Mouse (Mus musculus): ENCODE results near the gene Prdm11. TPM values are rescaled to one million over a fixed set of nuclear protein-coding genes. Genes with fewer than 3 reads are reported as not detected.

Gene Prdm11
- polyA plus RNA-seq, 1 experiment from 2014 or later, result 5.5 TPM

- Histone ChIP-seq H3K9me3 (ENCODE audit: control insufficient read depth, low read length) (no peaks in the 10 kb centered on the region), H3K4me1 (replicated peaks; ENCODE audit: control insufficient read depth, insufficient read depth, low read length) (peaks cover 18% of the 10 kb centered on the region), H3K4me2 (ENCODE audit: low read depth, low read length) (no peak overlapping the region), H3K36me3 (ENCODE audit: control insufficient read depth, insufficient read depth, low read length) (no peaks in the 10 kb centered on the region; the same call in 1 of the 2 replicates), H3K4me3 (ENCODE audit: low read length) (no peak overlapping the region), H3K9ac (ENCODE audit: low read length) (no peak overlapping the region), H3K27me3 (ENCODE audit: control insufficient read depth, insufficient read depth, low read depth, low read length) (no peaks in the 10 kb centered on the region), H3K27ac (ENCODE audit: low read length) (no peak overlapping the region)
- WGBS, result 63% methylated on average over 5 of the region's 5 CpGs
- ATAC-seq (ENCODE audit: low read depth), result no peak
These were observed 27.1 kb downstream of the Prdm11 start for GRCm38 (mm10) chr2:93018854-93019253.

- Histone ChIP-seq H3K27ac (ENCODE audit: low read length) (no peak overlapping the region), H3K4me1 (replicated peaks; ENCODE audit: control insufficient read depth, insufficient read depth, low read length) (peaks cover 22% of the 10 kb centered on the region), H3K9me3 (ENCODE audit: control insufficient read depth, low read length) (no peaks in the 10 kb centered on the region), H3K36me3 (ENCODE audit: control insufficient read depth, insufficient read depth, low read length) (0 out of 2 replicates have a peak, but pooled peaks cover 1% of the 10 kb centered on the region), H3K27me3 (ENCODE audit: control insufficient read depth, insufficient read depth, low read depth, low read length) (no peaks in the 10 kb centered on the region), H3K4me3 (ENCODE audit: low read length) (no peak overlapping the region), H3K4me2 (ENCODE audit: low read depth, low read length) (no peak overlapping the region), H3K9ac (ENCODE audit: low read length) (no peak overlapping the region)
- no peak for ATAC-seq (ENCODE audit: low read depth)
- 81% methylated on average over 8 of the region's 8 CpGs for WGBS
These were observed 28.8 kb downstream of the Prdm11 start for GRCm38 (mm10) chr2:93017151-93017550.

GRCm38 (mm10) chr2:93015041-93015440, 30.9 kb downstream of the Prdm11 start:
- H3K4me3 ChIP-seq (ENCODE audit: low read length), result peak overlapping the region; percentile 61
- H3K36me3 ChIP-seq (ENCODE audit: control insufficient read depth, insufficient read depth, low read length), result peaks cover 3% of the 10 kb centered on the region; the same call in 1 of the 2 replicates
- H3K4me1 ChIP-seq (replicated peaks; ENCODE audit: control insufficient read depth, insufficient read depth, low read length), result peaks cover 22% of the 10 kb centered on the region
- peak overlapping the region; percentile 79 for H3K9ac ChIP-seq (ENCODE audit: low read length)
- H3K27ac ChIP-seq (ENCODE audit: low read length), result peak overlapping the region; percentile 95
- WGBS, result 2% methylated on average over 36 of the region's 40 CpGs
- H3K27me3 ChIP-seq (ENCODE audit: control insufficient read depth, insufficient read depth, low read depth, low read length), result no peaks in the 10 kb centered on the region
- peak; percentile 32 for ATAC-seq (ENCODE audit: low read depth)
- no peaks in the 10 kb centered on the region for H3K9me3 ChIP-seq (ENCODE audit: control insufficient read depth, low read length)
- peak overlapping the region; percentile 96 for H3K4me2 ChIP-seq (ENCODE audit: low read depth, low read length)

- peaks cover 22% of the 10 kb centered on the region for H3K4me1 ChIP-seq (replicated peaks; ENCODE audit: control insufficient read depth, insufficient read depth, low read length)
- H3K27me3 ChIP-seq (ENCODE audit: control insufficient read depth, insufficient read depth, low read depth, low read length), result no peaks in the 10 kb centered on the region
- peak overlapping the region; percentile 79 for H3K9ac ChIP-seq (ENCODE audit: low read length)
- H3K4me3 ChIP-seq (ENCODE audit: low read length), result peak overlapping the region; percentile 61
- no peaks in the 10 kb centered on the region for H3K9me3 ChIP-seq (ENCODE audit: control insufficient read depth, low read length)
- peaks cover 4% of the 10 kb centered on the region; the same call in 1 of the 2 replicates for H3K36me3 ChIP-seq (ENCODE audit: control insufficient read depth, insufficient read depth, low read length)
- H3K4me2 ChIP-seq (ENCODE audit: low read depth, low read length), result peak overlapping the region; percentile 96
- peak overlapping the region; percentile 95 for H3K27ac ChIP-seq (ENCODE audit: low read length)
- 3% methylated on average over 41 of the region's 50 CpGs for WGBS
- ATAC-seq (ENCODE audit: low read depth), result peak; percentile 88
These were observed 31.7 kb downstream of the Prdm11 start for GRCm38 (mm10) chr2:93014093-93014937.

GRCm38 (mm10) chr2:93013415-93014092, 32.4 kb downstream of the Prdm11 start:
- Histone ChIP-seq H3K27ac (ENCODE audit: low read length) (peak overlapping the region; percentile 95), H3K4me3 (ENCODE audit: low read length) (peak overlapping the region; percentile 61), H3K27me3 (ENCODE audit: control insufficient read depth, insufficient read depth, low read depth, low read length) (no peaks in the 10 kb centered on the region), H3K36me3 (ENCODE audit: control insufficient read depth, insufficient read depth, low read length) (peaks cover 9% of the 10 kb centered on the region; the same call in 1 of the 2 replicates), H3K9ac (ENCODE audit: low read length) (peak overlapping the region; percentile 79), H3K4me1 (replicated peaks; ENCODE audit: control insufficient read depth, insufficient read depth, low read length) (peaks cover 17% of the 10 kb centered on the region), H3K4me2 (ENCODE audit: low read depth, low read length) (peak overlapping the region; percentile 96), H3K9me3 (ENCODE audit: control insufficient read depth, low read length) (no peaks in the 10 kb centered on the region)
- 59% methylated on average over 8 of the region's 8 CpGs for WGBS
- ATAC-seq (ENCODE audit: low read depth), result no peak; the same call in none of the 2 replicates

GRCm38 (mm10) chr2:93012976-93013375, 33.0 kb downstream of the Prdm11 start:
- no peak overlapping the region for H3K4me3 ChIP-seq (ENCODE audit: low read length)
- ATAC-seq (ENCODE audit: low read depth), result no peak
- H3K9ac ChIP-seq (ENCODE audit: low read length), result no peak overlapping the region
- H3K4me2 ChIP-seq (ENCODE audit: low read depth, low read length), result no peak overlapping the region
- peaks cover 17% of the 10 kb centered on the region for H3K4me1 ChIP-seq (replicated peaks; ENCODE audit: control insufficient read depth, insufficient read depth, low read length)
- H3K27ac ChIP-seq (ENCODE audit: low read length), result no peak overlapping the region
- H3K36me3 ChIP-seq (ENCODE audit: control insufficient read depth, insufficient read depth, low read length), result peaks cover 13% of the 10 kb centered on the region; the same call in 1 of the 2 replicates
- no peaks in the 10 kb centered on the region for H3K27me3 ChIP-seq (ENCODE audit: control insufficient read depth, insufficient read depth, low read depth, low read length)
- WGBS, result 92% methylated on average over 3 of the region's 3 CpGs
- no peaks in the 10 kb centered on the region for H3K9me3 ChIP-seq (ENCODE audit: control insufficient read depth, low read length)

GRCm38 (mm10) chr2:93011933-93012332, 34.0 kb downstream of the Prdm11 start:
- H3K4me1 ChIP-seq (replicated peaks; ENCODE audit: control insufficient read depth, insufficient read depth, low read length), result peaks cover 17% of the 10 kb centered on the region
- H3K27me3 ChIP-seq (ENCODE audit: control insufficient read depth, insufficient read depth, low read depth, low read length), result no peaks in the 10 kb centered on the region
- peaks cover 14% of the 10 kb centered on the region; the same call in 1 of the 2 replicates for H3K36me3 ChIP-seq (ENCODE audit: control insufficient read depth, insufficient read depth, low read length)
- 86% methylated on average over 9 of the region's 9 CpGs for WGBS
- H3K27ac ChIP-seq (ENCODE audit: low read length), result no peak overlapping the region
- H3K4me2 ChIP-seq (ENCODE audit: low read depth, low read length), result no peak overlapping the region
- no peak for ATAC-seq (ENCODE audit: low read depth)
- no peak overlapping the region for H3K4me3 ChIP-seq (ENCODE audit: low read length)
- H3K9ac ChIP-seq (ENCODE audit: low read length), result no peak overlapping the region
- H3K9me3 ChIP-seq (ENCODE audit: control insufficient read depth, low read length), result no peaks in the 10 kb centered on the region

GRCm38 (mm10) chr2:93011465-93011864, 34.5 kb downstream of the Prdm11 start:
- Histone ChIP-seq H3K27ac (ENCODE audit: low read length) (no peak overlapping the region), H3K27me3 (ENCODE audit: control insufficient read depth, insufficient read depth, low read depth, low read length) (no peaks in the 10 kb centered on the region), H3K4me1 (replicated peaks; ENCODE audit: control insufficient read depth, insufficient read depth, low read length) (peaks cover 17% of the 10 kb centered on the region), H3K4me2 (ENCODE audit: low read depth, low read length) (no peak overlapping the region), H3K4me3 (ENCODE audit: low read length) (no peak overlapping the region), H3K9ac (ENCODE audit: low read length) (no peak overlapping the region), H3K36me3 (ENCODE audit: control insufficient read depth, insufficient read depth, low read length) (peaks cover 14% of the 10 kb centered on the region; the same call in 1 of the 2 replicates), H3K9me3 (ENCODE audit: control insufficient read depth, low read length) (no peaks in the 10 kb centered on the region)
- WGBS, result 93% methylated on average over 5 of the region's 5 CpGs
- no peak for ATAC-seq (ENCODE audit: low read depth)
